Mouse (Mus musculus) olfactory bulb, adult 2 months (tissue): ENCODE data around the gene Cd300e.

ENCODE experiments used
- CTCF ChIP-seq: fragments of 200-500 bp; IDR thresholded peaks from 2 replicates; pipeline ENCODE4 v1.5.1; 2012; ENCODE audit warnings: low read depth, mild to moderate bottlenecking, low read length, moderate library complexity; ENCODE audit not compliant: insufficient read depth
- POLR2A ChIP-seq: fragments of 200-500 bp; IDR thresholded peaks from 2 replicates; pipeline ENCODE4 v1.6.1; 2012; ENCODE audit warnings: mild to moderate bottlenecking, low read depth, low read length, moderate library complexity; ENCODE audit not compliant: insufficient read depth

DNA sequence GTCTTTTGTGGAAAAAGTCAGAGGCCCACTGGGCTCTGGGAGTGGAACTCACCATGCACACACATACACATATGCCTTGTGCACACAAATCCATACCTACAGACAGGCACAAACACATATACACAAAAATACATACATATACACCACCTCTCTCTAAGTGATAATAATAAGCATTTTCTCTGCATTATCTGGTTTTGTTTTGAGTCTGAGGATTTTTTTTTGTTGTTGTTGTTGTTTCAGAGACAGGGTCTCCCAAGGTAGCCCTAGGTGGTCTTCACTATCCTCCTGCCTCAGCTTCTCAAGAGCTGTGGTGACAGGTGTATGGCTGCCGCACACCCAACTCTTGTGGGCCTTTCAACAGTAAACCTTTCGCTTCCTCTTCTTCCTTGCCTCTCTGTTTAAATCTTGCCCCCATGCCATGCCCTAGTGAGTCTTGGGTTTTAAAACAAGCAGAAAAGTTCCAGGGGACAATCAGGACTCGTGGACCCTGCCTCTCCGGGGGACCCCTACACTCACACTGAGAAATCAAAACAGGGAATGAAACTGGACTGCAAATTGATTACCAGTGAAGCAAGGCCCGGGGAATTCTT lies 38.1 kb upstream of the Cd300e start:
- no peak for TF ChIP-seq POLR2A
- TF ChIP-seq CTCF = no peak
